Mouse (Mus musculus) heart, postnatal 36 days (tissue): Measurements from ENCODE around the gene Ikbke. TPM values are rescaled to one million over a fixed set of nuclear protein-coding genes. Genes with fewer than 3 reads are reported as not detected.

Experiments
- DNase-seq, 2 experiments: peaks; one replicate each; pipeline ENCODE4 v3.0.0; 2021 to 2022
- intact Hi-C: fragments of 180-260 bp; cut with DNase I; formaldehyde crosslinking; loops from one replicate; pipeline ENCODE4 v1.15.1; 2025
- total RNA-seq, 2 experiments: library from RNA; stranded (reverse); gene quantifications; 2 replicates each; pipeline ENCODE4 v1.2.3; 2021

Gene Ikbke
- total RNA-seq, 2 experiments from 2014 or later = 0.89 to 1.6 TPM

- intact Hi-C loops = no loop called here
- DNase-seq = peak in 1 of 2 experiments; percentile 22
Measured at GRCm38 (mm10) chr1:131244536-131245088, 34.8 kb downstream of the Ikbke start.

- intact Hi-C loops = no loop called here
- DNase-seq = no peak
Measured at GRCm38 (mm10) chr1:131242956-131243355, 36.5 kb downstream of the Ikbke start.

GRCm38 (mm10) chr1:131239576-131240193, 39.7 kb downstream of the Ikbke start:
- no peak for DNase-seq
- intact Hi-C loops = no loop called here

- intact Hi-C loops = no loop called here
- DNase-seq = peak; percentile 60 to 64
Measured at GRCm38 (mm10) chr1:131238931-131239381, 40.5 kb downstream of the Ikbke start.

GRCm38 (mm10) chr1:131236077-131236476, 43.3 kb downstream of the Ikbke start:
- no peak for DNase-seq

GRCm38 (mm10) chr1:131233527-131233926, 45.9 kb downstream of the Ikbke start:
- intact Hi-C loops = no loop called here
- no peak for DNase-seq

More at GRCm38 (mm10) chr1:131236077-131236476, 43.3 kb downstream of the Ikbke start:
- intact Hi-C loops = no loop called here

GRCm38 (mm10) chr1:131228659-131229058, 50.7 kb downstream of the Ikbke start:
- DNase-seq = no peak
- intact Hi-C loops = no loop called here

- no peak for DNase-seq
- intact Hi-C loops = no loop called here
Measured at GRCm38 (mm10) chr1:131228225-131228624, 51.2 kb downstream of the Ikbke start.

- no peak for DNase-seq
- intact Hi-C loops = no loop called here
Measured at GRCm38 (mm10) chr1:131224848-131225471, 54.4 kb downstream of the Ikbke start.

GRCm38 (mm10) chr1:131223345-131223744, 56.1 kb downstream of the Ikbke start:
- intact Hi-C loops = no loop called here
- DNase-seq = no peak

GRCm38 (mm10) chr1:131221822-131222590, 57.4 kb downstream of the Ikbke start:
- intact Hi-C loops = no loop called here
- no peak for DNase-seq

- intact Hi-C loops = no loop called here
- no peak for DNase-seq
Measured at GRCm38 (mm10) chr1:131218933-131219332, 60.5 kb downstream of the Ikbke start.

- intact Hi-C loops = no loop called here
Measured at GRCm38 (mm10) chr1:131213361-131213760, 66.0 kb downstream of the Ikbke start.

GRCm38 (mm10) chr1:131212956-131213355, 66.5 kb downstream of the Ikbke start:
- DNase-seq = no peak
- intact Hi-C loops = no loop called here

More at GRCm38 (mm10) chr1:131213361-131213760, 66.0 kb downstream of the Ikbke start:
- DNase-seq = no peak

- intact Hi-C loops = no loop called here
- no peak for DNase-seq
Measured at GRCm38 (mm10) chr1:131211655-131212054, 67.8 kb downstream of the Ikbke start.

GRCm38 (mm10) chr1:131209971-131210426, 69.4 kb downstream of the Ikbke start:
- intact Hi-C loops = no loop called here
- DNase-seq = no peak

GRCm38 (mm10) chr1:131208800-131209199, 70.6 kb downstream of the Ikbke start:
- intact Hi-C loops = no loop called here
- DNase-seq = no peak

- intact Hi-C loops = no loop called here
- DNase-seq = no peak
Measured at GRCm38 (mm10) chr1:131208081-131208480, 71.3 kb downstream of the Ikbke start.

GRCm38 (mm10) chr1:131207531-131207930, 71.9 kb downstream of the Ikbke start:
- peak; percentile 70 to 78 for DNase-seq
- intact Hi-C loops = loop anchor here (2.0 kb wide), 1 partner anchor 25 kb away; no protein-coding TSS in a partner anchor

- DNase-seq = no peak
- intact Hi-C loops = loop anchor here (2.0 kb wide), 1 partner anchor 24 kb away; no protein-coding TSS in a partner anchor
Measured at GRCm38 (mm10) chr1:131206342-131206741, 73.1 kb downstream of the Ikbke start.

- no peak for DNase-seq
- intact Hi-C loops = no loop called here
Measured at GRCm38 (mm10) chr1:131204461-131204860, 74.9 kb downstream of the Ikbke start.
